Mouse (Mus musculus): ENCODE measurements around the gene Zer1. TPM values are rescaled to one million over a fixed set of nuclear protein-coding genes. Genes with fewer than 3 reads are reported as not detected.
A peak's percentile ranks its signal among the peaks of the same experiment; 100 is the strongest.

Gene Zer1
- polyA plus RNA-seq, 1 experiment from 2014 or later, result 5.1 TPM

- DNase-seq (ENCODE audit: low spot score, missing footprints) (peak; percentile 81), ATAC-seq (ENCODE audit: low FRiP score) (no peak)
- Histone ChIP-seq H3K9me3 (ENCODE audit: control insufficient read depth, low read length) (no peaks in the 10 kb centered on the region), H3K27me3 (ENCODE audit: control insufficient read depth, insufficient read depth, low read length) (no peaks in the 10 kb centered on the region), H3K4me2 (no peak overlapping the region), H3K4me3 (ENCODE audit: low read depth, low read length) (no peak overlapping the region), H3K9ac (ENCODE audit: low read length) (no peak overlapping the region), H3K4me1 (ENCODE audit: control insufficient read depth, insufficient read depth, low read length) (no peaks in the 10 kb centered on the region), H3K27ac (ENCODE audit: low read depth, low read length) (no peak overlapping the region), H3K36me3 (ENCODE audit: control insufficient read depth, insufficient read depth, low read length) (no peaks in the 10 kb centered on the region)
- 51% methylated on average over 6 of the region's 6 CpGs for WGBS
These were observed 72.2 kb downstream of the Zer1 start for GRCm38 (mm10) chr2:30051992-30052761.

DNA sequence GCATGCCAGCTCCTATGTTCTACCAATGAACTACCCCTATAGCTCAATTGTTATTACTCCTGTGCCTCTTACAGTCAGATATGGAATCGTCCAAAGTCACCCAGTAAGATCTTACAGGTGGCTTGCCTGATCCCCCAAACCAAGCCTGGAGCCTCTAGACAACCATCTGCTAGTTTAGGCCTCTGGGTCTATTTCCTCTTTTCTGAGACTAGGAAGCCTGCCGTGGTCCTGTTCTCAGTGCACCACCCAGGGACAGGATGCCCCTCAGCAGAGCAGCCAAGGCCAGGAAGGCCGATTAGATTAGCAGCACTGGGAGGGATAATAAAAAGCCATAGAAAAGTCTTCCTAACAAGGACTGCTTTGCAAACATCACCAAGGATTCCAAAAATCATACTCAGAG is 74.6 kb downstream of the Zer1 start:
- no peak overlapping the region for H3K4me3 ChIP-seq (ENCODE audit: low read depth, low read length)

DNA sequence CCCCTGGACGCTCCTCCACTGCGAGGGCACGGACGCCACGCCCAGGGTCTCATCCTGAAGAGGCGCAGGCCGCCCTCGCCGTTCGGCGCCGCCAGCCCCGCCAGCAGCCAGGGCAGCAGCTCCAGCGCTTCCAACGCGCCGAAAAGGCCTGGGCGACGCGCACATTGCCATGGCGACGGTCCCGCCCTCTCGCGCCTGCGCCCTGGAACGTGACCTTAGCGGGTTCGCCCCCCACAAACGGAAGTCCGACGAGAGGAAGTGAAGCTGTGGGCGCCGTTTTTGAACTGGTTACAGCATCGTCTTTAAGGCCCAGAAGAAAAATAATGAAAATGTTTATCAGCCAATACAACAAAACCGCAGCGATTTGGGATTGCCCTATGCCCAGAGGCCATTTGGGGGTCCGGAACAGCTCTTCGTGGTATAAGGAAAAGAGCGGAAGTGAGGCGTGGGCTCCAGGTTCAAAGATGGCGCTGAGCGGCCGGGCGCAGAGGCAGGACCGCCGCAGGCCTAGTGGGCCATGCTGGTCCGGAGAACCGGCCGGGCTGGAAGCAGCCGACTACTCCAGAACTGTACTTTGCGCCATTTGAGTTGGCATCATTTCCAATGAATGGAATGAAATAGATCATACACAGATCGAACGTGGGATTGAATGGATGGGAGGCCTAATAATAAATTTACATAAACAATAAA is 75.5 kb downstream of the Zer1 start, which contains the start of gene Wdr34:
Wdr34 (minus strand) TSS at position 183 of the 690 bp plus-strand sequence.
- Histone ChIP-seq H3K9ac (ENCODE audit: low read length) (peak within 1 kb of the TSS; percentile 77), H3K4me1 (ENCODE audit: control insufficient read depth, insufficient read depth, low read length) (no peaks in the 10 kb centered on the region), H3K4me3 (ENCODE audit: low read depth, low read length) (peak within 1 kb of the TSS; percentile 49), H3K36me3 (ENCODE audit: control insufficient read depth, insufficient read depth, low read length) (no peaks in the 10 kb centered on the region), H3K27ac (ENCODE audit: low read depth, low read length) (peak within 1 kb of the TSS; percentile 91), H3K9me3 (ENCODE audit: control insufficient read depth, low read length) (no peaks in the 10 kb centered on the region), H3K27me3 (ENCODE audit: control insufficient read depth, insufficient read depth, low read length) (no peaks in the 10 kb centered on the region), H3K4me2 (peak within 1 kb of the TSS; percentile 58)
- WGBS, result 1% methylated on average over 54 of the region's 54 CpGs
- peak; percentile 100 for DNase-seq (ENCODE audit: low spot score, missing footprints)
- ATAC-seq (ENCODE audit: low FRiP score), result peak; percentile 95

More for the DNA sequence above, 74.6 kb downstream of the Zer1 start:
- H3K9ac ChIP-seq (ENCODE audit: low read length), result no peak overlapping the region
- H3K27ac ChIP-seq (ENCODE audit: low read depth, low read length), result no peak overlapping the region
- no peak overlapping the region for H3K4me2 ChIP-seq
- peak; percentile 80 for DNase-seq (ENCODE audit: low spot score, missing footprints)
- no peaks in the 10 kb centered on the region for H3K27me3 ChIP-seq (ENCODE audit: control insufficient read depth, insufficient read depth, low read length)
- no peaks in the 10 kb centered on the region for H3K4me1 ChIP-seq (ENCODE audit: control insufficient read depth, insufficient read depth, low read length)
- 90% methylated on average over 3 of the region's 3 CpGs for whole genome bisulfite sequencing
- H3K36me3 ChIP-seq (ENCODE audit: control insufficient read depth, insufficient read depth, low read length), result no peaks in the 10 kb centered on the region
- H3K9me3 ChIP-seq (ENCODE audit: control insufficient read depth, low read length), result no peaks in the 10 kb centered on the region
- ATAC-seq (ENCODE audit: low FRiP score), result no peak

DNA sequence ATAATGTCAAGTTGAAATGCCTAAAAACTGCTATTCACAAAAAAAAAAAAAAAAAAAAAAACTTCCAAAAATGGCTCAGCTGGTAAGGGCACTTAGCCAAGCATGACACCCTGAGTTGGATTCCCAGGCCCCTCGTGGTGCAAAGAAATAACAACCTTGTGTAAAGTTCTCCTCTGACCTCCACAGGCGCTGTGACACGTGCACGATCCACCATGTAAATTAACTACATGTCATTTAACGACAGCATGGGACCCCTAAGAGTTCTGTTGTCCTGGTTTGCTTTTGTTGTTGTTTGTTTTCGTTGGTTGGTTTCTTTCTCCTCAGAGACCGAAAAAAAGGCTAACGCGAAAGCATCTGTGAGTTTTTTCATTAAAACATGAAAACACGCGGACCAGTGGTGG is 76.3 kb downstream of the Zer1 start:
- 62% methylated on average over 11 of the region's 11 CpGs for WGBS
- H3K4me3 ChIP-seq (ENCODE audit: low read depth, low read length), result peak overlapping the region; percentile 49
- H3K4me1 ChIP-seq (ENCODE audit: control insufficient read depth, insufficient read depth, low read length), result no peaks in the 10 kb centered on the region
- H3K4me2 ChIP-seq, result peak overlapping the region; percentile 58
- H3K36me3 ChIP-seq (ENCODE audit: control insufficient read depth, insufficient read depth, low read length), result no peaks in the 10 kb centered on the region
- H3K9ac ChIP-seq (ENCODE audit: low read length), result peak overlapping the region; percentile 62
- ATAC-seq (ENCODE audit: low FRiP score), result no peak
- no peak for DNase-seq (ENCODE audit: low spot score, missing footprints)
- no peaks in the 10 kb centered on the region for H3K27me3 ChIP-seq (ENCODE audit: control insufficient read depth, insufficient read depth, low read length)
- H3K9me3 ChIP-seq (ENCODE audit: control insufficient read depth, low read length), result no peaks in the 10 kb centered on the region
- peak overlapping the region; percentile 73 for H3K27ac ChIP-seq (ENCODE audit: low read depth, low read length)

Other genes with a start within 250 kb of the Zer1 start
- gene Odf2, start 235.4 kb downstream of the Zer1 start, polyA plus RNA-seq (2014; fragmentation: Nextera tagmentation; extraction: Ambion mirVana), result 79.4 and 86.7 TPM in 2 replicates
- 52.5 and 57.4 TPM in 2 replicates for gene Gle1, start 189.2 kb downstream of the Zer1 start, polyA plus RNA-seq (2014; fragmentation: Nextera tagmentation; extraction: Ambion mirVana)
- gene Sptan1, start 159.0 kb downstream of the Zer1 start, polyA plus RNA-seq (2014; fragmentation: Nextera tagmentation; extraction: Ambion mirVana), result 136 and 144 TPM in 2 replicates
- gene Wdr34, start 75.7 kb downstream of the Zer1 start, polyA plus RNA-seq (2014; fragmentation: Nextera tagmentation; extraction: Ambion mirVana), result 25.5 and 25.9 TPM in 2 replicates
- gene Set, start 67.2 kb downstream of the Zer1 start, polyA plus RNA-seq (2014; fragmentation: Nextera tagmentation; extraction: Ambion mirVana), result 741 and 754 TPM in 2 replicates
- 6.4 and 8.4 TPM in 2 replicates for gene Pkn3, start 46.9 kb downstream of the Zer1 start, polyA plus RNA-seq (2014; fragmentation: Nextera tagmentation; extraction: Ambion mirVana)
- gene Zdhhc12, start 30.9 kb downstream of the Zer1 start, polyA plus RNA-seq (2014; fragmentation: Nextera tagmentation; extraction: Ambion mirVana), result 28.0 and 30.6 TPM in 2 replicates
- gene Tbc1d13, start 9.2 kb upstream of the Zer1 start, polyA plus RNA-seq (2014; fragmentation: Nextera tagmentation; extraction: Ambion mirVana), result 12.1 and 13.3 TPM in 2 replicates
- 11.6 and 13.7 TPM in 2 replicates for gene Endog, start 46.9 kb upstream of the Zer1 start, polyA plus RNA-seq (2014; fragmentation: Nextera tagmentation; extraction: Ambion mirVana)
- 65.0 and 69.8 TPM in 2 replicates for gene Spout1, start 53.9 kb upstream of the Zer1 start, polyA plus RNA-seq (2014; fragmentation: Nextera tagmentation; extraction: Ambion mirVana)
- gene Kyat1, start 81.3 kb upstream of the Zer1 start, polyA plus RNA-seq (2014; fragmentation: Nextera tagmentation; extraction: Ambion mirVana), result 8.2 and 9.6 TPM in 2 replicates
- 49.2 and 51.7 TPM in 2 replicates for gene Lrrc8a, start 113.1 kb upstream of the Zer1 start, polyA plus RNA-seq (2014; fragmentation: Nextera tagmentation; extraction: Ambion mirVana)
- gene Gm28035, start 116.0 kb upstream of the Zer1 start, polyA plus RNA-seq (2014; fragmentation: Nextera tagmentation; extraction: Ambion mirVana), result 0.05 and 0.21 TPM in 2 replicates
- 2.9 and 3.5 TPM in 2 replicates for gene Phyhd1, start 141.6 kb upstream of the Zer1 start, polyA plus RNA-seq (2014; fragmentation: Nextera tagmentation; extraction: Ambion mirVana)
- not detected in 2 replicates for gene Gm28038, start 156.5 kb upstream of the Zer1 start, polyA plus RNA-seq (2014; fragmentation: Nextera tagmentation; extraction: Ambion mirVana)
- 23.6 and 25.7 TPM in 2 replicates for gene Dolk, start 161.7 kb upstream of the Zer1 start, polyA plus RNA-seq (2014; fragmentation: Nextera tagmentation; extraction: Ambion mirVana)
- gene Nup188, start 161.8 kb upstream of the Zer1 start, polyA plus RNA-seq (2014; fragmentation: Nextera tagmentation; extraction: Ambion mirVana), result 46.0 and 53.7 TPM in 2 replicates
- 42.0 and 48.1 TPM in 2 replicates for gene Sh3glb2, start 234.8 kb upstream of the Zer1 start, polyA plus RNA-seq (2014; fragmentation: Nextera tagmentation; extraction: Ambion mirVana)
- gene Miga2, start 239.6 kb upstream of the Zer1 start, polyA plus RNA-seq (2014; fragmentation: Nextera tagmentation; extraction: Ambion mirVana), result 16.6 TPM in 2 replicates